In genomic region chr16:30064613-30065012, GRCm38 (mm10) we compare ENCODE assay signal across 8 mouse cellular contexts. TPM values are rescaled to one million over a fixed set of nuclear protein-coding genes. Genes with fewer than 3 reads are reported as not detected.
DNase-seq lines count a peak whose midpoint lies in the region; ATAC-seq lines count a peak whose summit lies in the region.

No protein-coding gene starts in this region.

- peak overlapping the region; percentile 85 for H3K4me2 ChIP-seq in lung, embryonic 15.5 days
- H3K4me2 ChIP-seq in forebrain, embryonic 11.5 days (ENCODE audit: low read depth, low read length, severe bottlenecking), result peak overlapping the region; percentile 95
- H3K4me2 ChIP-seq in intestine, embryonic 15.5 days (replicated peaks), result peak overlapping the region; percentile 89
- peak overlapping the region; percentile 97 for H3K4me2 ChIP-seq in neural tube, embryonic 14.5 days (ENCODE audit: low read depth, low read length)

- no peaks in the 10 kb centered on the region for H3K9me3 ChIP-seq in lung, embryonic 15.5 days
- no peaks in the 10 kb centered on the region for H3K9me3 ChIP-seq in forebrain, embryonic 11.5 days (ENCODE audit: control insufficient read depth, low read length)
- no peaks in the 10 kb centered on the region for H3K9me3 ChIP-seq in intestine, embryonic 15.5 days
- no peaks in the 10 kb centered on the region for H3K9me3 ChIP-seq in neural tube, embryonic 14.5 days (ENCODE audit: control insufficient read depth, low read length)

- H3K36me3 ChIP-seq in lung, embryonic 15.5 days, result no peaks in the 10 kb centered on the region
- H3K36me3 ChIP-seq in forebrain, embryonic 11.5 days (ENCODE audit: control insufficient read depth, insufficient read depth, low read length), result no peaks in the 10 kb centered on the region
- no peaks in the 10 kb centered on the region for H3K36me3 ChIP-seq in intestine, embryonic 15.5 days
- H3K36me3 ChIP-seq in neural tube, embryonic 14.5 days (ENCODE audit: control insufficient read depth, insufficient read depth, low read length), result no peaks in the 10 kb centered on the region

- no peak for DNase-seq in lung, postnatal 4 days
- no peak for DNase-seq in forebrain, embryonic 11.5 days (ENCODE audit: low spot score)
- DNase-seq in embryo, embryonic 11 days, result no peak
- no peak for DNase-seq in right cerebral cortex, postnatal 25 days

- peak overlapping the region; percentile 89 for H3K9ac ChIP-seq in lung, embryonic 15.5 days
- peak overlapping the region; percentile 85 for H3K9ac ChIP-seq in forebrain, embryonic 11.5 days (ENCODE audit: low read length)
- peak overlapping the region; percentile 57 for H3K9ac ChIP-seq in intestine, embryonic 15.5 days
- H3K9ac ChIP-seq in neural tube, embryonic 14.5 days (replicated peaks; ENCODE audit: low read depth, low read length), result peak overlapping the region; percentile 80

- H3K4me3 ChIP-seq in lung, embryonic 15.5 days, result peak overlapping the region; percentile 77
- peak overlapping the region; percentile 75 for H3K4me3 ChIP-seq in forebrain, embryonic 11.5 days (ENCODE audit: low read depth, low read length)
- peak overlapping the region; percentile 65 for H3K4me3 ChIP-seq in intestine, embryonic 15.5 days (replicated peaks)
- peak overlapping the region; percentile 66 for H3K4me3 ChIP-seq in neural tube, embryonic 14.5 days (ENCODE audit: low read depth, low read length)

- peaks cover 50% of the 10 kb centered on the region for H3K4me1 ChIP-seq in lung, embryonic 15.5 days
- H3K4me1 ChIP-seq in forebrain, embryonic 11.5 days (replicated peaks; ENCODE audit: control insufficient read depth, insufficient read depth, low read length), result peaks cover 21% of the 10 kb centered on the region
- H3K4me1 ChIP-seq in intestine, embryonic 15.5 days (replicated peaks), result peaks cover 47% of the 10 kb centered on the region
- peaks cover 23% of the 10 kb centered on the region; the same call in 1 of the 2 replicates for H3K4me1 ChIP-seq in neural tube, embryonic 14.5 days (ENCODE audit: control insufficient read depth, insufficient read depth, low read length)

- H3K27me3 ChIP-seq in lung, embryonic 15.5 days, result no peaks in the 10 kb centered on the region
- peaks cover 8% of the 10 kb centered on the region for H3K27me3 ChIP-seq in forebrain, embryonic 11.5 days (ENCODE audit: control insufficient read depth, insufficient read depth, low read length)
- no peaks in the 10 kb centered on the region for H3K27me3 ChIP-seq in intestine, embryonic 15.5 days (replicated peaks)
- H3K27me3 ChIP-seq in neural tube, embryonic 14.5 days (ENCODE audit: control insufficient read depth, insufficient read depth, low read length), result peaks cover 13% of the 10 kb centered on the region

- under 1% methylated on average over 8 of the region's 8 CpGs for WGBS in lung, embryonic 15.5 days
- under 1% methylated on average over 8 of the region's 8 CpGs for WGBS in forebrain, embryonic 11.5 days
- 0% methylated on average over 8 of the region's 8 CpGs for WGBS in intestine, embryonic 15.5 days
- WGBS in neural tube, embryonic 14.5 days, result 1% methylated on average over 8 of the region's 8 CpGs

- peak overlapping the region; percentile 99 for H3K27ac ChIP-seq in lung, embryonic 15.5 days
- H3K27ac ChIP-seq in forebrain, embryonic 11.5 days (ENCODE audit: low read depth, low read length), result peak overlapping the region; percentile 94
- peak overlapping the region; percentile 99 for H3K27ac ChIP-seq in intestine, embryonic 15.5 days
- H3K27ac ChIP-seq in neural tube, embryonic 14.5 days (ENCODE audit: low read depth, low read length), result peak overlapping the region; percentile 89

- ATAC-seq in lung, embryonic 15.5 days (ENCODE audit: borderline replicate concordance, extremely low read depth, low FRiP score, low TSS enrichment), result no peak
- ATAC-seq in forebrain, embryonic 11.5 days (replicated peaks; ENCODE audit: low FRiP score), result no peak
- no peak for ATAC-seq in intestine, embryonic 15.5 days
- no peak for ATAC-seq in neural tube, embryonic 14.5 days (ENCODE audit: low read depth)
- no peak for ATAC-seq in cerebellum, adult (ENCODE audit: insufficient number of reproducible peaks, low FRiP score, low TSS enrichment)

RNA-seq across cellular contexts. Expression of gene Hes1, which starts 0.4 kb away (rescaled TPM):
- polyA plus RNA-seq in lung, embryonic 15.5 days (2015; fragmentation: Nextera tagmentation; extraction: Ambion mirVana), result 47.1 and 49.2 TPM in 2 replicates
- polyA plus RNA-seq in forebrain, embryonic 11.5 days (2014; fragmentation: Nextera tagmentation; extraction: Ambion mirVana), result 66.5 and 67.0 TPM in 2 replicates
- 55.7 and 67.4 TPM in 2 replicates for polyA plus RNA-seq in intestine, embryonic 15.5 days (2015; fragmentation: Nextera tagmentation; extraction: Ambion mirVana)
- 8.1 and 12.7 TPM in 2 replicates for polyA plus RNA-seq in neural tube, embryonic 14.5 days (2014; fragmentation: Nextera tagmentation; extraction: Ambion mirVana)
